Mouse (Mus musculus) liver, embryonic 15.5 days (tissue): ENCODE measurements at regions not wholly inside any gene's neighbourhood (a gene's known extent, or its start where the extent isn't known, plus 50 kb on each side); places are given as distances from the start of the nearest gene placed in this dataset.

Experiments
- ATAC-seq: fragments of 200-750 bp; cut with Nextera tagmentation; 2 replicates; pipeline ENCODE4 v1.8.0; 2017; ENCODE audit warnings: moderate number of reproducible peaks, mild to moderate bottlenecking, moderate library complexity; ENCODE audit not compliant: insufficient read depth
- H3K27ac ChIP-seq: fragments of 300-500 bp; sonication (generic); replicated peaks from 2 replicates; pipeline ENCODE4 v1.5.1; 2015; ENCODE audit warnings: mild to moderate bottlenecking, inconsistent platforms
- H3K27me3 ChIP-seq: fragments of 300-500 bp; sonication (generic); 2 replicates; pipeline ENCODE4 v1.6.1; 2015; ENCODE audit warnings: mild to moderate bottlenecking, inconsistent platforms
- H3K36me3 ChIP-seq: fragments of 300-500 bp; sonication (generic); replicated peaks from 2 replicates; pipeline ENCODE4 v1.6.1; 2015; ENCODE audit warnings: moderate library complexity, mild to moderate bottlenecking, inconsistent platforms
- H3K4me1 ChIP-seq: fragments of 300-500 bp; sonication (generic); replicated peaks from 2 replicates; pipeline ENCODE4 v1.6.1; 2015; ENCODE audit warnings: inconsistent platforms
- H3K4me2 ChIP-seq: fragments of 300-500 bp; sonication (generic); 2 replicates; pipeline ENCODE4 v1.6.1; 2015; ENCODE audit warnings: moderate library complexity, mild to moderate bottlenecking, inconsistent platforms
- H3K4me3 ChIP-seq: fragments of 300-500 bp; sonication (generic); replicated peaks from 2 replicates; pipeline ENCODE4 v1.5.1; 2015; ENCODE audit warnings: mild to moderate bottlenecking, inconsistent platforms
- H3K9ac ChIP-seq: fragments of 300-500 bp; sonication (generic); 2 replicates; pipeline ENCODE4 v1.6.1; 2015; ENCODE audit warnings: moderate library complexity, mild to moderate bottlenecking, inconsistent platforms
- H3K9me3 ChIP-seq: fragments of 300-500 bp; sonication (generic); replicated peaks from 2 replicates; pipeline ENCODE4 v1.6.1; 2016; ENCODE audit warnings: inconsistent platforms
- WGBS: fragments of 180-500 bp; shearing (Covaris S2); methylation state at CpG from one replicate; pipeline ENCODE4 v1.1.7; 2015; ENCODE audit warnings: mixed read lengths; ENCODE audit not compliant: insufficient replicate concordance; 5-methylcytosine and 5-hydroxymethylcytosine counted together

GRCm38 (mm10) chr8:126877039-126877365 is 68.6 kb downstream of the Tomm20 start:
- H3K4me3 ChIP-seq, result no peak overlapping the region
- H3K4me1 ChIP-seq, result peaks cover 16% of the 10 kb centered on the region; the same call in 1 of the 2 replicates
- H3K36me3 ChIP-seq, result no peaks in the 10 kb centered on the region
- ATAC-seq, result peak; percentile 11; the same call in 1 of the 2 replicates
- 76% methylated on average over 9 of the region's 9 CpGs for WGBS
- H3K4me2 ChIP-seq, result peak overlapping the region; percentile 14; the same call in 1 of the 2 replicates
- no peaks in the 10 kb centered on the region for H3K9me3 ChIP-seq
- no peaks in the 10 kb centered on the region for H3K27me3 ChIP-seq
- no peak overlapping the region for H3K9ac ChIP-seq
- 0 out of 2 replicates have a peak overlapping the region, but pooled peaks have one; percentile 64 for H3K27ac ChIP-seq

DNA sequence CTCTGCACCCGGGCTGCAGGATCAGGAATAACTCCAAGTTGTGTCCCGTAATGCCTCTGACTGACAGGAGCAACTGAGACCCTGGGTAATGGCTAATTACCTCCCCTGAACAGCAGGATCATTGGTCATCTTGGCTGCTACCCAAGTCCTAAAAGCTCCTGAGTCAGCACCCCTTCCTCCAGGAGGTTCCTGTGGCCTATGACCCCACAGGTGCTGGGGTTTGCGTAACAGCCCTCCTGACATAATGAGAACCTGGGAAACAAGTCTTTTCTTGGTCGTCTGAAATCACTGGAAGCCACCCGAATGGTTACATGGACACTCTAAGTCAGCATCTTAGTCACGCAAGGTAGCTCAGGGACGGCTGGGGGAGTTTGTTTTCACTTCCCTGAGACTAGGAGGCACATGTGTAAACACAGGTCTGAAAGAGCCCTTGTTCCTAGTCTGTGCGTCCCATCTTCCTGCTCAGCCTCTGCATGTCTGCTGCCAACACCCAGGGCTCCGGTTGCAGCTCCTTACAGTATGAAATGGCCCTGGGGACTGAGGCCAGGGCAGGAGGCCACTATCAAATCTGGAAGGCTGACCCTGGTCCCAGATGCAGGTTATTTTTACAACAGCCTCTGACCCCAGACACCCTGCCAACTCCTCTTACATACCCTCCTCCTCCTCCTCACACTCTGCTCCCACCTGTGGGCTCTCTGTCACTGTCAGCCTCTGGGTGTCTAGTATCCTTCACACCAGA is 69.2 kb downstream of the Tomm20 start:
- peak; percentile 27 for ATAC-seq
- 58% methylated on average over 9 of the region's 9 CpGs for WGBS
- Histone ChIP-seq H3K4me1 (peaks cover 16% of the 10 kb centered on the region; the same call in 1 of the 2 replicates), H3K36me3 (no peaks in the 10 kb centered on the region), H3K27me3 (no peaks in the 10 kb centered on the region), H3K9me3 (no peaks in the 10 kb centered on the region), H3K4me3 (no peak overlapping the region), H3K9ac (no peak overlapping the region), H3K27ac (peak overlapping the region; percentile 64; the same call in 1 of the 2 replicates), H3K4me2 (peak overlapping the region; percentile 14; the same call in 1 of the 2 replicates)

- 75% methylated on average over 7 of the region's 7 CpGs for WGBS
- Histone ChIP-seq H3K9ac (no peak overlapping the region), H3K9me3 (no peaks in the 10 kb centered on the region), H3K4me2 (no peak overlapping the region), H3K36me3 (no peaks in the 10 kb centered on the region), H3K27me3 (no peaks in the 10 kb centered on the region), H3K27ac (peak overlapping the region; percentile 64; the same call in 1 of the 2 replicates), H3K4me1 (peaks cover 16% of the 10 kb centered on the region; the same call in 1 of the 2 replicates), H3K4me3 (no peak overlapping the region)
- ATAC-seq, result no peak
Measured at GRCm38 (mm10) chr8:126875491-126876155, 70.0 kb downstream of the Tomm20 start.

- no peaks in the 10 kb centered on the region for H3K36me3 ChIP-seq
- H3K4me2 ChIP-seq, result no peak overlapping the region
- no peak overlapping the region for H3K4me3 ChIP-seq
- no peak overlapping the region for H3K27ac ChIP-seq
- no peaks in the 10 kb centered on the region for H3K9me3 ChIP-seq
- H3K9ac ChIP-seq, result no peak overlapping the region
- no peaks in the 10 kb centered on the region for H3K27me3 ChIP-seq
- H3K4me1 ChIP-seq, result peaks cover 16% of the 10 kb centered on the region; the same call in 1 of the 2 replicates
- 93% methylated on average over 1 of the region's 1 CpGs for WGBS
- ATAC-seq, result no peak
Measured at GRCm38 (mm10) chr8:126874846-126875245, 70.8 kb downstream of the Tomm20 start.

DNA sequence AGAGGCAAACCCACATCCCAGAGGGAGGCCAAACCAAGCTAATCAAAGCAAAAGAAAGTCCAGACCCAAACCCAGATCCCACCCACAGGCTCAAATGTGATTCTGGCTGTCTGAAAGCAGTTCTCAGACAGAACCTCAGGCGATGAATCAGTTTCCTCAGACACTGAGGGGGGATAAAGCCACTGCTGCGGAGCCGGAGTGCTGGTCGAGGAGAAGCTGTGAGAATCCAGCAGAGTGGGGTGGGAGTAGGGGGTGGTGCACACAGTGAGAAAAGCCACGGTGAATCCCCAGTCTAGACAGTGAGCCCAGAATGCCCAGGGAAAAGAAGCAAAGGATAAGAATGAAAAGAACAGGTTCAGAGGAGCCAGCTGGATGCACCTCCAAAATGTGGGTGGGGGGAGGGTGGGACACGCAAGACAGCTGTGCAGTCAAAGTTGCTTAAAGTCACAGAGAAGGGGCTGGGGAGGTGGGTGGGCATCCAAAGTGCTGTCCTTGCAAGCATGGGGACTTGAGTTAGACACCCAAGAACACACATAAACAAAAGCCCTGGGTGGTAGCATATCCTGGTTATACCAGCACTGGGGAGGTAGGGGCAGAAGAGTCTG is 71.4 kb downstream of the Tomm20 start:
- Histone ChIP-seq H3K9ac (no peak overlapping the region), H3K9me3 (no peaks in the 10 kb centered on the region), H3K4me3 (no peak overlapping the region), H3K4me1 (peaks cover 16% of the 10 kb centered on the region; the same call in 1 of the 2 replicates), H3K27me3 (no peaks in the 10 kb centered on the region), H3K36me3 (no peaks in the 10 kb centered on the region), H3K4me2 (no peak overlapping the region), H3K27ac (no peak overlapping the region)
- no peak for ATAC-seq
- WGBS, result 75% methylated on average over 6 of the region's 6 CpGs

- no peak overlapping the region for H3K4me3 ChIP-seq
- no peaks in the 10 kb centered on the region for H3K9me3 ChIP-seq
- H3K27ac ChIP-seq, result no peak overlapping the region
- 50% methylated on average over 7 of the region's 7 CpGs for WGBS
- H3K9ac ChIP-seq, result no peak overlapping the region
- no peaks in the 10 kb centered on the region for H3K36me3 ChIP-seq
- peaks cover 16% of the 10 kb centered on the region; the same call in 1 of the 2 replicates for H3K4me1 ChIP-seq
- no peaks in the 10 kb centered on the region for H3K27me3 ChIP-seq
- H3K4me2 ChIP-seq, result no peak overlapping the region
- no peak for ATAC-seq
Measured at GRCm38 (mm10) chr8:126873306-126873705, 72.3 kb downstream of the Tomm20 start.

- no peaks in the 10 kb centered on the region for H3K36me3 ChIP-seq
- H3K27ac ChIP-seq, result no peak overlapping the region
- H3K4me1 ChIP-seq, result peaks cover 20% of the 10 kb centered on the region
- WGBS, result 59% methylated on average over 4 of the region's 4 CpGs
- H3K4me3 ChIP-seq, result no peak overlapping the region
- H3K9me3 ChIP-seq, result no peaks in the 10 kb centered on the region
- H3K27me3 ChIP-seq, result no peaks in the 10 kb centered on the region
- no peak overlapping the region for H3K9ac ChIP-seq
- H3K4me2 ChIP-seq, result no peak overlapping the region
- 0 out of 2 replicates have a peak, but pooled peaks have one; percentile 12 for ATAC-seq
Measured at GRCm38 (mm10) chr8:126872574-126872973, 73.1 kb downstream of the Tomm20 start.

- ATAC-seq, result no peak
- Histone ChIP-seq H3K27ac (no peak overlapping the region), H3K4me2 (no peak overlapping the region), H3K9me3 (no peaks in the 10 kb centered on the region), H3K36me3 (no peaks in the 10 kb centered on the region), H3K4me3 (no peak overlapping the region), H3K4me1 (peaks cover 15% of the 10 kb centered on the region), H3K27me3 (no peaks in the 10 kb centered on the region), H3K9ac (no peak overlapping the region)
- 74% methylated on average over 8 of the region's 8 CpGs for WGBS
Measured at GRCm38 (mm10) chr8:126872133-126872532, 73.5 kb downstream of the Tomm20 start.

DNA sequence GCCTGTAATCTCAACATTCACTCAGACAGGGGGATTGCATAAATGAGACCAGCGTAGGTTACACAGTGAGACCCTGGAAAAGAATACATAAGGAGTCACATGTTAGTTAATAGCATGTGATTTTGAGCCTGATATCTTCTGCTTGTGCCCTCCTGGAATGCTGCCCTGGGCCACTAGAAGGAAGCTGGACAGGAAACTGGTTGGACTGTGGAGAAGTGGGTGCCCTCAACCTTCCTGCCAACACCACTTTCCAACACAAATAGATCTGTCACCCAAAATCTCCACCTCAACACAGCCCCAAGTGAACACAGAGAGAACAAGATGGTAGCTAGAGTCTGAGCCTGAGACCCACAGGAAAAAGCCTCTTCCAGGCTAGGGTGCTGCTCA is 76.2 kb downstream of the Tomm20 start:
- ATAC-seq, result no peak
- 44% methylated on average over 1 of the region's 1 CpGs for WGBS
- Histone ChIP-seq H3K27ac (no peak overlapping the region), H3K9me3 (no peaks in the 10 kb centered on the region), H3K4me1 (peaks cover 5% of the 10 kb centered on the region; the same call in 1 of the 2 replicates), H3K36me3 (no peaks in the 10 kb centered on the region), H3K4me3 (no peak overlapping the region), H3K27me3 (no peaks in the 10 kb centered on the region), H3K9ac (no peak overlapping the region), H3K4me2 (no peak overlapping the region)

DNA sequence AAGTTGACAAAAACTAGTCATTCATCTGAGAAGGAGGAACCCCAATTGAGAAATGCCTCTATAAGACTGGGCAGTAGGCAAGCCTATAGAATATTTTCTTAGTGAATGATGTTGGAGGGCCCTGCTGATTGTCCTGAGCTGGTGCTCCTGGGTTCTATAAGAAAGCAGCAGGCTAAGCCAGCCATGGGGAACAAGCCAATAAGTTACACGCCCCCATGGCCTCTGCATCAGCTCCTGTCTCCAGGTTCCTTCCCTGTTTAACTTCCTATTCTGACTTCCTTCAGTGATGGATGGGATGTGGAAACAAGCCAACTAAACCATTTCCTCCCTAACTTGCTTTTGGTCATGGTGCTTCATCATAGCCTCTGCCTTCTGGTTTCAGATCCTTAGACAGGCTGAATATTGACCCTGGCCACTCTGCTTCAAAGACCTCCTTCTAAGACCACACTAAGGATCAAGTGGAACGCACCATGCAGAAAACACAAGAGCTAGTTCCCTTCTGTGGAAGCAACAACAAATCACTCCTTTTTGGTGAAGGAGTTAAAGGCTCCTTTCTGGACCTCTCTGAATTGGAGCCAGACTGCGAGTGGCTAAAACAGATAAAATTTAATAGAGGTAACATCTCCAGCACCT is 76.7 kb downstream of the Tomm20 start:
- no peaks in the 10 kb centered on the region for H3K36me3 ChIP-seq
- H3K4me1 ChIP-seq, result peaks cover 5% of the 10 kb centered on the region; the same call in 1 of the 2 replicates
- no peak overlapping the region for H3K4me2 ChIP-seq
- H3K27me3 ChIP-seq, result no peaks in the 10 kb centered on the region
- H3K27ac ChIP-seq, result no peak overlapping the region
- ATAC-seq, result no peak
- H3K4me3 ChIP-seq, result no peak overlapping the region
- no peak overlapping the region for H3K9ac ChIP-seq
- H3K9me3 ChIP-seq, result no peaks in the 10 kb centered on the region
- WGBS, result 59% methylated on average over 3 of the region's 3 CpGs
